Mouse (Mus musculus): ENCODE results near the gene Rprd2.
"Not testable (repeated sequence)": the region's sequence is repeated elsewhere in the genome, so short reads cannot be mapped to it uniquely, and the experiment has no call there.

Gene Rprd2

DNA sequence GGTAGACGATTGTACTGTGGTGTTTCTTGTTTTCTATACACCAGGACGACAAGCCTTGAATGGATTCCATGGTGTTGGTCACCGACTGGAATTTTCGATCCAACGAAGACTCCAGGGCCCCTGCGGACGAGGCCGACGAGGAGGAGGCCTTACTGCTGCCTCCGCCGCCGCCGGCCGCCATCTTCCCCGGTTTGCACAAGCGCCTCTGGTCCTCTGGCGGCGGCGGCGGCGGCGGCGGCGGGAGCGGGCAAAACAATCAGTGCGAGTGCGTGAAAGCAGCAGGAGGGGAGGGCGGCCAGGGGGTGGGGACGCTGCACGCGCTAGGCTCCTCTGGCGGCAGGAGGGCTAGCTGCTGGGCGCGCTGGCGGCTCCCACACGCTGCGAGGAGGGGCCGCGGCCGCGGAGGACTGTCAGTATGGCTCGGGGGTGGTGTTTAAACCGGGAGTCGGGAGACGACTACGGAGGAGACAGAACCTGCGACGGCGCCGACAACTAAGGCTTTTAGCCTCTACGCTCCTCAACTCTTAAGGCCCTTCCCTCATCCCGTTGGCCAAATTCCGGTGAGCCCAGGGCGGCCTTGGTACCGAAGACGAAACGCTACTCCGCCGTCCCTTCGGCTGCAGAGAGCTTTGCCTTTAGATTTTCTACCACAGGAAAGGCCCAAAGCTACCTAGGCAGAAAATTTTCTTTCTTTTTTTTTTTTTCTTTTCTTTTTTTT is at the start of gene Rprd2:
Rprd2 (minus strand) TSS at position 293 of the 718 bp plus-strand sequence.
- ATAC-seq (ENCODE audit: insufficient number of reproducible peaks, low FRiP score, low TSS enrichment), result peak; percentile 54; the same call in 1 of the 2 replicates

- no peak for ATAC-seq (ENCODE audit: insufficient number of reproducible peaks, low FRiP score, low TSS enrichment)
Measured at GRCm38 (mm10) chr3:95867408-95867807, 48.7 kb upstream of the Rprd2 start.

- ATAC-seq (ENCODE audit: insufficient number of reproducible peaks, low FRiP score, low TSS enrichment), result no peak
Measured at GRCm38 (mm10) chr3:95866071-95866470, 47.4 kb upstream of the Rprd2 start.

GRCm38 (mm10) chr3:95865571-95865970 is 46.9 kb upstream of the Rprd2 start:
- no peak for ATAC-seq (ENCODE audit: insufficient number of reproducible peaks, low FRiP score, low TSS enrichment)

GRCm38 (mm10) chr3:95865050-95865449 is 46.4 kb upstream of the Rprd2 start:
- ATAC-seq (ENCODE audit: insufficient number of reproducible peaks, low FRiP score, low TSS enrichment), result 0 out of 2 replicates have a peak, but pooled peaks have one; percentile 26

DNA sequence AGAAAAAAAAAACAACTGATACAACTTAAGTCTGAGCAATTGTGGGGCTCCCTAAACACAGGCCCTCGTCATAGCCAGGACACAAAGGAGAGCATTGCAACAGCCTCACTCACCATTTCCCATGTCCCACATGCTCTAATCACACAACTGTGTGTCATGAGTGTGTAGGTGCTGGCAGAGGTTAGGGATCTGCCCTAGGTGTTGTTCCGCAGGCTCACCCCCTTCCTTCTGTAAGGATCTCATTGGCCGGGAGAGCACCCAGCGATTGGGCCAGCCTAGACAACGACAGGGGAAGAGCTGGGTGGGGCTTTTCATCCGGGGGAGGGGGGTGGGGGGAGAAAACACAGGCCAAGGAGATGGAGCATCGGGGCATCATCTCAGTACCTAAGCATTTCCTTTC is 44.9 kb upstream of the Rprd2 start:
- ATAC-seq (ENCODE audit: insufficient number of reproducible peaks, low FRiP score, low TSS enrichment), result no peak

DNA sequence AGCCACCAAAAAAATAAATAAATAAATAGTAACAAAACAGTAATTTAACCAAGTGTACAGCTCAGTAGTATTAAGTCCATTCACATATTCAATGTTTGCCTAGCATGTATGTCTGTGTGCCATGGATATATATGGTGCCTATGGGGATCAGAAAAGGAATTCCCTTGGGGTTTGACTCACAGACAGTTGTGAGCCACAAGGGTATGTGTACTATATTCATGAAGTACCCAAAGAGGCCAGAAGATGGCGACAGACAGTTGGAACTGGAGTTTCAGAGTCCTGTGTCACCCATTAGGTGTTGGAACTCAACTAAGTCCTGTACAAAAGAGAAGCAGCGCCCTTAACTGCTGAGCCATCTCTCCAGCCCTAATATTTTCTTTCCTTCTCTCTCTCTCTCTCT is 43.1 kb upstream of the Rprd2 start:
- peak; percentile 40; the same call in 1 of the 2 replicates for ATAC-seq (ENCODE audit: insufficient number of reproducible peaks, low FRiP score, low TSS enrichment)

DNA sequence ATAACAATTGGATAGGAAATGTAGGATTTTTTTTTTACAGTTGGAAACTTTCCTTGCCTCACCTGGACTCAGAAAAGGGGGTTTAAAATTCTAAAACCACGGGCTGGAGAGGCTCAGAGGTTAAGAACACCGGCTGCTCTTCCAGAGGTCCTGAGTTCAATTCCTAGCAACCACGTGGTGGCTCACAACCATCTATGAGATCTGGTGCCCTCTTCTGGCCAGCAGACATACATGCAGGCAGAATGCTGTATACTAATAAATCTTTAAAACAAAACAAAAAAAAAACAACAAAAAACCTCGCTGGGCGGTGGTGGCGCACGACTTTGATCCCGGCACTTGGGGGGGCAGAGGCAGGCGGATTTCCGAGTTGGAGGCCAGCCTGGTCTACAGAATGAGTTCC is 42.6 kb upstream of the Rprd2 start:
- ATAC-seq (ENCODE audit: insufficient number of reproducible peaks, low FRiP score, low TSS enrichment), result no peak

GRCm38 (mm10) chr3:95860323-95860722 is 41.7 kb upstream of the Rprd2 start:
- no peak for ATAC-seq (ENCODE audit: insufficient number of reproducible peaks, low FRiP score, low TSS enrichment)

GRCm38 (mm10) chr3:95858278-95858677 is 39.6 kb upstream of the Rprd2 start:
- not testable (repeated sequence) for ATAC-seq (ENCODE audit: insufficient number of reproducible peaks, low FRiP score, low TSS enrichment)

GRCm38 (mm10) chr3:95857050-95857449 is 38.4 kb upstream of the Rprd2 start:
- not testable (repeated sequence) for ATAC-seq (ENCODE audit: insufficient number of reproducible peaks, low FRiP score, low TSS enrichment)

DNA sequence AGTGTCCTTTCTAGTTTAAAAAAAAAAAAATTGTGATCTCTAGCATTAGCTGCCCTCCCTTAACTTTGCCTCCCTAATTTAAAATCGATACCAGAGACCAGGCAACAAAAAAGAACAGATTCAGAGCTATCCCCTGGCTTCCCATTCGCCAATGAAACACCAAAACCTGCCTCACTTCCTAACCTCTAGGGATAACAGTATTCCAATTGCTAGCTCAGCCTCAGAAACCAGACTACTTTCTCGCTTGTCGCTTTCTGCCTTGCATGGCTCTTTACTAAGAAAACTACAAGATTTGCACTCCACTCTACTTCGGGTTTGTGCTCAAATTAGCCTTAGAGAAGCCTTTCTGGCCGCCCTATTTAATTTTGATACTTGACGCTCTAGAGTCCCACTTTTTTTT is 37.5 kb upstream of the Rprd2 start:
- no peak for ATAC-seq (ENCODE audit: insufficient number of reproducible peaks, low FRiP score, low TSS enrichment)

DNA sequence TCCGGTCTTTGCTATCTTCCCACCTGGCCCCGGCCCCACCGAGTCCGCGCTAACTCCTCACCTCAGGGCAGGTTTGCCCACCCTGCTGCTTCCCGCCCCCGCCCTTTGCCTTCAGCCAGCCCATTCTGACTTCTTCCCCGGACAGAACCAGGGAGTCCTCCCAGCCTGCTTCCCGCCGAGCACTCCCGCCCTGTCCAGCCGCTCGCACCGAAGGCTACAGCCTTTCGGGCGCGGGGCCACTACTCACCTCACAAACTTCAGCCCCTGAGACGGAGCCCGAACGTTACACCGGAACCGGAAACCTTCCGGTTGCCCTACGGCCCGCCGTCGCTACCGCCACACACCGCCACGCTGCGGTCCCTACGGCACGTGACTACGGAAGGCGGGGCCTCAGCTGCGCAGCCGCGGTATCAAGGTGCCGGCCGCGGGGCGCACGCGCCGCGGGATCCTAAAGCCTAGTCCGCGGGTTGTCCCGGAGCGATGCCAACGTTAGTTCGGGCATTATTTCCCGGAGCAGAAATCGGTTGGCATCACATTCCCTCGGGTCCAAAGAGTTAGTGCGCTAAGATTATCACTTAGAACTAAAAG is 36.9 kb upstream of the Rprd2 start, which contains the start of gene Prpf3:
Prpf3 (minus strand) TSS at position 384 of the 588 bp plus-strand sequence.
- ATAC-seq (ENCODE audit: insufficient number of reproducible peaks, low FRiP score, low TSS enrichment), result peak; percentile 94

GRCm38 (mm10) chr3:95851317-95851716 is 32.7 kb upstream of the Rprd2 start:
- no peak for ATAC-seq (ENCODE audit: insufficient number of reproducible peaks, low FRiP score, low TSS enrichment)

DNA sequence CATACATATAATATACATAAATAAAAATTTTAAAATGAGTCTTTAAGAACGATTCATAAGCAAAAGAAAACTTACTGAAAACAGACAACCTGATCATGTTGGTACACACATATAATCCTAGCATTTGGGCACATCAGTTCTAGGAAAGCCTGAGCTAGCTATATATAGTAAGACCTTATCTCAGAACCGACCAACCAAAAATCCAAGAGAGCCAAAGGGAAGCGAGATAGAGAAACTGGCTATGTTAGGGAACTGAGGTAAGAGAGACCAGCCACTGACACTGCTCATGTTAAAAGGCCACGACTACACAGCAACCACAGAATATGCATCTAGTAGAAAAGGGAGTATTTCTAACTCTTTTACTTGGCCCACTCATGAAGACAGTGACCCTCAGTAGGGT is 31.9 kb upstream of the Rprd2 start:
- ATAC-seq (ENCODE audit: insufficient number of reproducible peaks, low FRiP score, low TSS enrichment), result no peak

DNA sequence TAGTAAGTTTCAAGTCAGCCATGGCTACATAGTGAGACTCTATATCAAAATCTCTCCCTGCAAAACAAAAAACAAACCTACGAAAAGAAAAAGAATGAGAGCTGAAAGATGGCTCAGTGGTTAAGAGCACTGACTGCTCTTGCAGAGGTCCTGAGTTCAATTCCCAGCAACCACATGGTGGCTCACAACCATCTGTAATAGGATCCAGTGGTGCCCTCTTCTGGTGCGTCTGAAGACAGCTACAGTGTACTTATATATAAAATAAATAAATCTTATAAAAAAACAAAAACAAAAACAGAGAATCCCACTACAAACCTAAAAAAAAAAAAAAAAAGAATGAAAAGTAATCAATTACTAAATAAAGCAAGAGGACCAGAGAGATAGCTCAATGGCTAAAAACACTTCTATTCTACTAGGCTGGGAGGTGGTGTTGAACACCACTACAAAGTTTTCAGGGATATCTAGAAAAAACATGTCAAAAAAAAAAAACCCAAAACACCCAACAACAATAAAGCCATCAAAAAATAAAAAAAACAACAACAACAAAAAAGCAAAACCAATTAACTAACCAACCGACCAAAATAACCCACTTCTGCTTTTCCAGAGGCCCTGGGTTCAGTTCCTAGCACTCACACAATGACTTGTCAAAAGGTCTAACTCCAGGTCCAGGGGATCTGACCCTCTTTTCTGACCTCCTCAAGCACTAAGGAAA is 24.0 kb upstream of the Rprd2 start:
- ATAC-seq (ENCODE audit: insufficient number of reproducible peaks, low FRiP score, low TSS enrichment), result no peak

DNA sequence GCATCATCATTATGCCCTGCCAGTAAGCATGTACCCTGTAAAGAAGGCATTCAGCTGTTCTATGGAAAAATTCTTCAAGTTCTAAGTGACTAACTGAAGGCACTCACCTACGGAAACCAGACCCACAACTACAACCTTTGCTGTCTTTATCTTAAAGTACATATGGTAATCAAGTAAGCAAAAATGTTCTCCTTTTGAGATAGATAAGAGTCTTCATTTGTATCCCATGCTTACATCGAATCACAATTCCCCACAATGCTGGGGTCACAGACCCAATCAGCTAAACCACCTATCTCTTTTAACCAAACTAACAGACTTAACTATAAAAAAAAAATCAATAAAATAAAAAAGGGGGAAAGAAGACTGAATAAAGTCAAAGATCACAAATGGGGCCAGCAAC is 20.6 kb upstream of the Rprd2 start:
- no peak for ATAC-seq (ENCODE audit: insufficient number of reproducible peaks, low FRiP score, low TSS enrichment)

- ATAC-seq (ENCODE audit: insufficient number of reproducible peaks, low FRiP score, low TSS enrichment), result no peak
Measured at GRCm38 (mm10) chr3:95829053-95829452, 10.4 kb upstream of the Rprd2 start.

DNA sequence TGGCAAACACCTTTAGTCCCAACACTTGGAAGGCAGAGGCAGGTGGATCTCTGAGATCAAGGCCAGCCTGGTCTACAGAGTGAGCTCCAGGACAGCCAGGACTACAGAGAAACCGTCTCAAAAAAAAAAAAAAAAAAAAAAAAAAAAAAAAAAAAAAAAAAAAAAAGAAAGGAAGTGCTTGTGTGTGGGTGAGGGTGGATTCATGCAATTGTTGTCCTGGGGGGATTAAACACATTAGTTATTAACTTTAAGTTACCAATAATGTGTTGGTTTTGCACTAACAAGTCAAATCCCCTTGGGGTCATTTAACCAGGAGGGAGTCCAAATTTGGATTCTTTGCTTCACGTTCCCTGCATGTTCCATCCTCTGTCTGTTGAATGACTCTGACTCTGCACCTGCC is 7.6 kb upstream of the Rprd2 start:
- ATAC-seq (ENCODE audit: insufficient number of reproducible peaks, low FRiP score, low TSS enrichment), result no peak

GRCm38 (mm10) chr3:95820046-95821010 is 1.7 kb upstream of the Rprd2 start:
- no peak for ATAC-seq (ENCODE audit: insufficient number of reproducible peaks, low FRiP score, low TSS enrichment)
